Mouse (Mus musculus) E14TG2a.4 (cell line): ENCODE results near the gene Cnr1.

Source experiments
- CTCF ChIP-seq: conservative IDR thresholded peaks from 2 replicates; pipeline ENCODE4 v1.5.1; 2014; ENCODE audit warnings: low read length
- NANOG ChIP-seq: IDR thresholded peaks from 2 replicates; pipeline ENCODE4 v1.6.1; 2014; ENCODE audit warnings: borderline replicate concordance, low read length, mixed read lengths
- POU5F1 ChIP-seq: IDR thresholded peaks from 2 replicates; pipeline ENCODE4 v1.6.1; 2014; ENCODE audit warnings: low read length, borderline replicate concordance

DNA sequence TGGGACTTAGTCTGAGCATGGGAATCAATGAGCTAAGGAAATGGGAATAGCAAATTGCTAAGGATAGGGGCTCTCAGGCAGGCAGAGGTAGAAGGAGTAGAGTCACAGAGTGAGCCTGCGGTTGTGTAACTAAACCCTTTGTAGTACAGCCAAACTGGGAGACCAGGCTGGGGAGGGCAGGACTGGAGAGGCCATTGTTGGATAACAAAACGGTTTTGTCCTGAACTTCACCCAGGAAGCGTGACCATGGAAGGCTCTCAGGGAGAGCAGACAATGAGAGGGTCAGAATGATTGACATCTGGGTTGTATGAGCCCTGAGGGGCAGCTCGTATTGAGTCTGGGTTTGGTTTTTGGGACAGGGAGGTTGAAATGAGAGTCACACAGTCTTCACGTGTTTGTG is 17.2 kb downstream of the Cnr1 start:
- TF ChIP-seq POU5F1: no peak
- no peak for TF ChIP-seq CTCF
- no peak for TF ChIP-seq NANOG
